Mouse (Mus musculus): ENCODE results near the gene Heg1. TPM values are rescaled to one million over a fixed set of nuclear protein-coding genes. Genes with fewer than 3 reads are reported as not detected.

The Heg1 gene
- polyA plus RNA-seq, 1 experiment, result 34.7 TPM

- peaks cover 2% of the 10 kb centered on the region; the same call in 1 of the 2 replicates for H3K4me1 ChIP-seq (ENCODE audit: control insufficient read depth, insufficient read depth, insufficient read length, low read length)
- no peak overlapping the region for H3K27ac ChIP-seq (replicated peaks; ENCODE audit: low read depth, low read length)
- no peak overlapping the region for H3K4me3 ChIP-seq (ENCODE audit: insufficient read depth, low read depth, low read length)
These were observed 71.1 kb downstream of the Heg1 start for GRCm38 (mm10) chr16:33755293-33755692.

- Histone ChIP-seq H3K4me1 (ENCODE audit: control insufficient read depth, insufficient read depth, insufficient read length, low read length) (peaks cover 2% of the 10 kb centered on the region; the same call in 1 of the 2 replicates), H3K27ac (replicated peaks; ENCODE audit: low read depth, low read length) (no peak overlapping the region), H3K4me3 (ENCODE audit: insufficient read depth, low read depth, low read length) (no peak overlapping the region)
These were observed 71.8 kb downstream of the Heg1 start for GRCm38 (mm10) chr16:33755961-33756360.

DNA sequence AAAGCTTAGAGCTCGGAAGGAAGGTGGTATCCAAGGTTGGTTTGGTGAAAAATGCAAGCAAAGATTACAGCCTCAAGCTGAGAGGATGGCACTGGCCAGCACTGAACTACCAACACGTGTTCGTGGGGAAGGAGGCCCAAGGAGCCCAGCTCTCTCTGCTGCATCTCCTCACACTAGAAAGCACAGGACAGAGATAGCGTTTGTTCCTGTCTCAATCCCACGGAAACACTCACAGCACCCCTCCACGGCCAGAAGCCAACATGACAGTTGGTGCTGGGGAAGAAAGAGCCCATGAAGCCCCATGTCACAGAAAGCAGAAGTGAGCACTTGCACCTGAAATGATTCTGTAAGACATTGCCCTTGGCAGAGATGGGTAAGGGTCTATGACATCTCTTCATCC is 72.2 kb downstream of the Heg1 start:
- peaks cover 2% of the 10 kb centered on the region; the same call in 1 of the 2 replicates for H3K4me1 ChIP-seq (ENCODE audit: control insufficient read depth, insufficient read depth, insufficient read length, low read length)
- H3K4me3 ChIP-seq (ENCODE audit: insufficient read depth, low read depth, low read length), result no peak overlapping the region
- H3K27ac ChIP-seq (replicated peaks; ENCODE audit: low read depth, low read length), result no peak overlapping the region

DNA sequence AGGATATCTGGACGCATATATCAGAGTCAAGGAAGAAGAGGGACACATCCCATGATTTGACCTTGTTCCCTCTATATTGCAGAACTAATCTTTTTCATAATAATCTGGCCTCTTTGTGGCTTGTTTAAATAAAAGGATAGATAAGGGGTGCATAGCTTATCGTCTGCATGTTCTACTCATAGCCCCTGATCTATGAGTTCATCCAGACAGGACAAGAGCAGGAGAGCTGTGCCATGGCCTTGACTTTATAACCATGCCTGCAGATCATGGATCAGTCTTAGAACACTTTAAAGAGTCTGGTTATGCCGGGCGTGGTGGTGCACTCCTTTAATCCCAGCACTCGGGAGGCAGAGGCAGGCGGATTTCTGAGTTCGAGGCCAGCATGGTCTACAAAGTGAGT is 75.0 kb downstream of the Heg1 start:
- no peak overlapping the region for H3K27ac ChIP-seq (replicated peaks; ENCODE audit: low read depth, low read length)
- H3K4me1 ChIP-seq (ENCODE audit: control insufficient read depth, insufficient read depth, insufficient read length, low read length), result no peaks in the 10 kb centered on the region
- H3K4me3 ChIP-seq (ENCODE audit: insufficient read depth, low read depth, low read length), result no peak overlapping the region

- Histone ChIP-seq H3K27ac (replicated peaks; ENCODE audit: low read depth, low read length) (0 out of 2 replicates have a peak overlapping the region, but pooled peaks have one; percentile 19), H3K4me3 (ENCODE audit: insufficient read depth, low read depth, low read length) (no peak overlapping the region), H3K4me1 (ENCODE audit: control insufficient read depth, insufficient read depth, insufficient read length, low read length) (no peaks in the 10 kb centered on the region)
These were observed 76.4 kb downstream of the Heg1 start for GRCm38 (mm10) chr16:33760542-33760941.

DNA sequence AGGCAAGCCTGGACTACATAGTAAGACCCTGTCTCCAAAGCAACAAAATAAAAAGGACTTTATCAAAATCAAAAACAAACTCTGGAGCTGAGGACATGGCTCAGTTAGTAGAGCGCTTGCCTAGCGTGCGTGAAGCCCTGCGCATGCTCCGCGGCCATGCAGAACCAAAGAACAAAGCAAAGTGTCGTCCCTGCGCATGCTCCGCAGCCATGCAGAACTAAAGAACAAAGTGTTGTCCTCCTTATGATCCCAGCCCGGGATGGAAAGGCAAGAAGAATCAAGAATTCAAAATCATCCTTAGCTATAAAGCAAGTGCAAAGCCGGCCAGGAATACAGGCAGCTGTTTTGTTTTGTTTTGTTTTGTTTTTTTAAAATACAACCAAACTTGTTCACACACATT is 76.8 kb downstream of the Heg1 start:
- Histone ChIP-seq H3K4me1 (ENCODE audit: control insufficient read depth, insufficient read depth, insufficient read length, low read length) (no peaks in the 10 kb centered on the region), H3K4me3 (ENCODE audit: insufficient read depth, low read depth, low read length) (no peak overlapping the region), H3K27ac (replicated peaks; ENCODE audit: low read depth, low read length) (no peak overlapping the region)

- Histone ChIP-seq H3K4me1 (ENCODE audit: control insufficient read depth, insufficient read depth, insufficient read length, low read length) (no peaks in the 10 kb centered on the region), H3K27ac (replicated peaks; ENCODE audit: low read depth, low read length) (no peak overlapping the region), H3K4me3 (ENCODE audit: insufficient read depth, low read depth, low read length) (no peak overlapping the region)
These were observed 80.5 kb downstream of the Heg1 start for GRCm38 (mm10) chr16:33764501-33765193.

GRCm38 (mm10) chr16:33765477-33765876 is 81.3 kb downstream of the Heg1 start:
- H3K4me1 ChIP-seq (ENCODE audit: control insufficient read depth, insufficient read depth, insufficient read length, low read length), result no peaks in the 10 kb centered on the region
- no peak overlapping the region for H3K27ac ChIP-seq (replicated peaks; ENCODE audit: low read depth, low read length)
- no peak overlapping the region for H3K4me3 ChIP-seq (ENCODE audit: insufficient read depth, low read depth, low read length)

GRCm38 (mm10) chr16:33766309-33766708 is 82.1 kb downstream of the Heg1 start:
- Histone ChIP-seq H3K27ac (replicated peaks; ENCODE audit: low read depth, low read length) (no peak overlapping the region), H3K4me1 (ENCODE audit: control insufficient read depth, insufficient read depth, insufficient read length, low read length) (no peaks in the 10 kb centered on the region), H3K4me3 (ENCODE audit: insufficient read depth, low read depth, low read length) (no peak overlapping the region)

GRCm38 (mm10) chr16:33766757-33767156 is 82.6 kb downstream of the Heg1 start:
- H3K4me3 ChIP-seq (ENCODE audit: insufficient read depth, low read depth, low read length), result no peak overlapping the region
- H3K4me1 ChIP-seq (ENCODE audit: control insufficient read depth, insufficient read depth, insufficient read length, low read length), result no peaks in the 10 kb centered on the region
- H3K27ac ChIP-seq (replicated peaks; ENCODE audit: low read depth, low read length), result no peak overlapping the region

DNA sequence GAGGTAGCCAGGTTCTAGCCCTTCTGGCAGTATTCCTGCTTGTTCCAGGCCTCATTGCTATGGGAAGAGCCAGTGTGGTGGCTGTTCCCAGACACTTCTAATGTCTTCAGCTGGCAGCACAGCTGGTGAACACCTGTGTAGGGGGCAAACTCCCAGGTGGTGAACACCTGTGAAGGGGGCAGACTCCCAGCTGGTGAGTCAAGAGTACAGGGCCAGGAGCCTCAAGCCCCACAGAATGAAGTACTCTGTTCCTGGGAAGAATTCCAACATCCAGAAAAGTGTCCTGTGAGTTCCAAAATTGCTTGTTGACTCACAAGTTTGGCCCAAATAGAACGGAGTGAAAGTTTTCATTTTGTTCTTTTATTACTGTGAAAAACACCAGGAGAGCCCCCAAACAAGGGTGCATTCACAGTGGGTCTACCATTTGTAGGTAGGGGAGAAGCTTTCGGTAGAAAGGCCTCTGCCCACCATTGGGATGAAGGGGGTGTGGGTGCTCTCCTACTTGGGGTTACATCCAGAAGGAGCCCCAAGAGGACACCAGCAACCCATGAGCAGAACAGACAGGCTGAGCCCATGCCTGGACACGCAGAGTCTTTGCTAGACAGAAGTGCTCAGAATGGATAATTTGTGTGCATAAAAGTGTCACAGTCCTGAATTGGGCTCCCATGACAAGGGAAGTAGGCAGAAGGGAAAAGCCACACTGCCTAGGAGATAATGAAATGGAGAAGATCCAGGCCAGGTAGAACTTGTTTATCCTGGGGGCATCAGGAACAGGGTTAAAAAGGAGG is 84.5 kb downstream of the Heg1 start:
- H3K27ac ChIP-seq (replicated peaks; ENCODE audit: low read depth, low read length), result no peak overlapping the region
- no peak overlapping the region for H3K4me3 ChIP-seq (ENCODE audit: insufficient read depth, low read depth, low read length)
- H3K4me1 ChIP-seq (ENCODE audit: control insufficient read depth, insufficient read depth, insufficient read length, low read length), result no peaks in the 10 kb centered on the region

DNA sequence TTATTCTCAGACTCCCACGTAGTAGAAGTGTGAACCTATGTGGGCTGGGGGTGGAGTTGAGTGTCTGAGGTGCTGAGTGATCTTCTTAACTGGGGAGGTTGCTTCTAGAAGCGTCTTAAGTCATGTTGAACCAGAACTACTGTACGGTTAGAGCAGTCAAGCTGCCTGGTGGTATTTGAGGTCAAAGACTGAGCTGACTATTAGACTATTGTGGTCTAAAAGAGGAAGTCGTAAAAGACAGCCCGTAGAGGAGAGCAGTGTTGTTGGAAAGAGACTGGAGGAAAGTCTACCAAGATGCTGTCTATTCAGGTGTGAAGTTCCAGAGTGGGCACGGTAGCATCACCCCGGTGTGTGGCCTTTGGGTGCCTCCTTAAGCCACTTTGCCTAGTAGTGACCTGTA is 85.7 kb downstream of the Heg1 start:
- H3K27ac ChIP-seq (replicated peaks; ENCODE audit: low read depth, low read length), result no peak overlapping the region
- H3K4me1 ChIP-seq (ENCODE audit: control insufficient read depth, insufficient read depth, insufficient read length, low read length), result no peaks in the 10 kb centered on the region
- H3K4me3 ChIP-seq (ENCODE audit: insufficient read depth, low read depth, low read length), result no peak overlapping the region

DNA sequence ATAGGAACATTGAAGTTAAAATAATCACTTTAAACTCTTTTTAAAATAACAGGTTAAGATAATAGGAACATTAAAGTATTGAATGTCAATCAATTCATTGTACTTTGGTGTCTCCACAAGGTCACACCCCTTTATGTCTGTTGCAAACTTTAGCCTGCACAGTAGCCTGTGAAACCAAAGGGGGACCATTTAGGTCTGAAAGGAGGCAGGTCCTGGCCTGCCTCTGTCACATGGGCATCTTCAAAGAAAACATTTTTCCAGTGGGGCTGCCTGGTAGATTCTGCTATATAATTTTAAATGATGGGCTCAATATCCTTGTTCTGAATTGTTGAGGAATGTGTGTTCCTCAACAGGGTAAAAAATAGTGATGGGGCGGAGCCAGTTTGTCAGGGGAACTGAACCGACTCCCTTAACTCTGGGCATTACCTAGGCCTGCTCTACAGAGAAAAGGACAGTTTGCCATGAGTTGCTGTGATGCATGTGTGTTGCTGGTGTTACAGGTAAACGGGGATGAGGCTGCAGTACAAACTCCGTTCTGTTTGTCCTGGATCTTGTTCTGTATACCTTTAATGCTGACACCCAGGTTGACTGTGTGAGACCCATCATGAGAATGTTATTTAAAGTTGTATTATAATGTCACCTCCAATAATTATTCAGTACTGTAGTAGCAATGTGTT is 86.7 kb downstream of the Heg1 start:
- Histone ChIP-seq H3K4me1 (ENCODE audit: control insufficient read depth, insufficient read depth, insufficient read length, low read length) (no peaks in the 10 kb centered on the region), H3K4me3 (ENCODE audit: insufficient read depth, low read depth, low read length) (no peak overlapping the region), H3K27ac (replicated peaks; ENCODE audit: low read depth, low read length) (no peak overlapping the region)

GRCm38 (mm10) chr16:33772809-33773208 is 88.6 kb downstream of the Heg1 start:
- Histone ChIP-seq H3K4me1 (ENCODE audit: control insufficient read depth, insufficient read depth, insufficient read length, low read length) (no peaks in the 10 kb centered on the region), H3K27ac (replicated peaks; ENCODE audit: low read depth, low read length) (no peak overlapping the region), H3K4me3 (ENCODE audit: insufficient read depth, low read depth, low read length) (no peak overlapping the region)

GRCm38 (mm10) chr16:33774972-33775371 is 90.8 kb downstream of the Heg1 start:
- no peaks in the 10 kb centered on the region for H3K4me1 ChIP-seq (ENCODE audit: control insufficient read depth, insufficient read depth, insufficient read length, low read length)
- H3K4me3 ChIP-seq (ENCODE audit: insufficient read depth, low read depth, low read length), result no peak overlapping the region
- H3K27ac ChIP-seq (replicated peaks; ENCODE audit: low read depth, low read length), result no peak overlapping the region

All from brown adipose tissue, adult 24 weeks (tissue).